13 mouse cellular contexts compared by ENCODE assay signal in genomic region chr14:49348164-49348896, GRCm38 (mm10).
A peak's percentile ranks its signal among the peaks of the same experiment; 100 is the strongest.
DNase-seq lines count a peak whose midpoint lies in the region; ATAC-seq and TF ChIP-seq lines count a peak whose summit lies in the region.
"Had no signal": no experiment of that assay in that cellular context is flagged by ENCODE, and none has a peak within 500 bp of the region (broad histone marks: within the 10 kb centered on the region; RNA-seq: fewer than 3 reads in every experiment).

No protein-coding gene starts in this region.

- dilution Hi-C loops in CH12.LX (cut with MboI; ENCODE audit: extremely low pct_ligation_motif_present, extremely low pct_unique_long_range_greater_than_20kb, low sequenced_read_pairs), result no loop called here

- no peak for TF ChIP-seq EP300 in CH12.LX (IDR thresholded peaks at IDR 0.05; ENCODE audit: low read length)

- TF ChIP-seq RAD21 in CH12.LX (IDR thresholded peaks at IDR 0.05; ENCODE audit: low read depth, low read length), result no peak

- no peaks in the 10 kb centered on the region for H3K79me2 ChIP-seq in CH12.LX (replicated peaks; ENCODE audit: control insufficient read depth, extremely low read depth, insufficient read depth, poor library complexity, severe bottlenecking)

- no peak for TF ChIP-seq CTCF in CH12.LX (conservative IDR thresholded peaks at IDR 0.05 in 1 of 2, IDR thresholded peaks at IDR 0.05 in 1 of 2; ENCODE audit: low read depth in 2 of 2, low read length in 2 of 2)

- 65% methylated on average over 7 of the region's 7 CpGs for WGBS in heart, embryonic 10.5 days
- 62% methylated on average over 7 of the region's 7 CpGs for WGBS in forebrain, embryonic 16.5 days

- H3K27me3 ChIP-seq in heart, embryonic 10.5 days (ENCODE audit: insufficient read depth, poor library complexity, severe bottlenecking), result no peaks in the 10 kb centered on the region
- H3K27me3 ChIP-seq in CH12.LX (replicated peaks), result no peaks in the 10 kb centered on the region
- H3K27me3 ChIP-seq in forebrain, embryonic 16.5 days (replicated peaks; ENCODE audit: control insufficient read depth, insufficient read depth, low read length), result no peaks in the 10 kb centered on the region
- H3K27me3 ChIP-seq: heart, embryonic 15.5 days had no signal

- H3K27ac ChIP-seq in heart, embryonic 10.5 days, result no peak overlapping the region
- H3K27ac ChIP-seq in CH12.LX (ENCODE audit: insufficient read depth, low read depth), result no peak overlapping the region
- no peak overlapping the region for H3K27ac ChIP-seq in forebrain, embryonic 16.5 days (ENCODE audit: low read length)
- H3K27ac ChIP-seq: heart, embryonic 15.5 days; hindbrain, postnatal 0 days had no signal

- H3K9me3 ChIP-seq in heart, embryonic 10.5 days, result no peaks in the 10 kb centered on the region
- no peaks in the 10 kb centered on the region for H3K9me3 ChIP-seq in CH12.LX (replicated peaks; ENCODE audit: low read length)
- no peaks in the 10 kb centered on the region for H3K9me3 ChIP-seq in forebrain, embryonic 16.5 days (ENCODE audit: control insufficient read depth, low read length)
- H3K9me3 ChIP-seq: heart, embryonic 15.5 days had no signal

- peak; percentile 5 for DNase-seq in adrenal gland, adult 2 months
- no peak for DNase-seq in adrenal gland, postnatal 4 days (ENCODE audit: low spot score in 2 of 2)
- DNase-seq in heart, adult 11 months, result peak; percentile 65
- DNase-seq in heart, embryonic 10.5 days (ENCODE audit: low spot score), result no peak
- DNase-seq in CH12.LX (ENCODE audit: extremely low read depth), result no peak
- no peak for DNase-seq in urinary bladder, postnatal 14 days (ENCODE audit: low spot score)
- DNase-seq in urinary bladder, adult 2 months (ENCODE audit: low spot score), result no peak
- DNase-seq: layer of hippocampus, adult 9-11 months had no signal

- ATAC-seq in forebrain, embryonic 16.5 days, result peak; percentile 82
- ATAC-seq: activated CD4-positive, CD25-positive, alpha-beta regulatory T cell, adult 4 months; hindbrain, postnatal 0 days; midbrain, embryonic 16.5 days had no signal

- in situ Hi-C loops in CH12.LX (cut with MboI; ENCODE audit: low pct_ligation_motif_present, low pct_unique_long_range_greater_than_20kb, low sequenced_read_pairs), result loop anchor here (5.0 to 25.0 kb wide), 2 partner anchors 111 to 711 kb away; no protein-coding TSS in a partner anchor

- H3K4me2 ChIP-seq in CH12.LX (ENCODE audit: insufficient read depth, low read depth, poor library complexity, severe bottlenecking), result peak overlapping the region; percentile 71
- H3K4me2 ChIP-seq in forebrain, embryonic 16.5 days (ENCODE audit: low read length), result no peak overlapping the region
- H3K4me2 ChIP-seq: heart, embryonic 15.5 days had no signal

- no peaks in the 10 kb centered on the region for H3K36me3 ChIP-seq in heart, embryonic 10.5 days
- no peaks in the 10 kb centered on the region for H3K36me3 ChIP-seq in CH12.LX (replicated peaks in 1 of 2; ENCODE audit: control insufficient read depth in 1 of 2, insufficient read depth in 1 of 2, low read length in 1 of 2)
- H3K36me3 ChIP-seq in forebrain, embryonic 16.5 days (ENCODE audit: control insufficient read depth, insufficient read depth), result no peaks in the 10 kb centered on the region
- H3K36me3 ChIP-seq: heart, embryonic 15.5 days had no signal

- no peak for TF ChIP-seq POLR2A in CH12.LX (IDR thresholded peaks at IDR 0.05; ENCODE audit: low read depth, low read length)

- no peak overlapping the region for H3K4me3 ChIP-seq in heart, embryonic 10.5 days
- no peak overlapping the region for H3K4me3 ChIP-seq in CH12.LX (replicated peaks in 1 of 3; ENCODE audit: low read depth in 2 of 3, low read length in 2 of 3, poor library complexity in 1 of 3)
- no peak overlapping the region for H3K4me3 ChIP-seq in forebrain, embryonic 16.5 days (replicated peaks; ENCODE audit: low read length)
- H3K4me3 ChIP-seq: heart, embryonic 15.5 days had no signal

- H3K4me1 ChIP-seq in heart, embryonic 10.5 days, result no peaks in the 10 kb centered on the region
- peaks cover 0 to 7% of the 10 kb centered on the region in 2 experiments; a peak in 2 of 4 replicates for H3K4me1 ChIP-seq in CH12.LX (ENCODE audit: control insufficient read depth in 1 of 2, insufficient read depth in 2 of 2)
- no peaks in the 10 kb centered on the region for H3K4me1 ChIP-seq in forebrain, embryonic 16.5 days (replicated peaks; ENCODE audit: control insufficient read depth, insufficient read depth, low read length)
- H3K4me1 ChIP-seq: heart, embryonic 15.5 days had no signal

- H3K9ac ChIP-seq in CH12.LX (ENCODE audit: insufficient read depth, low read depth), result no peak overlapping the region
- H3K9ac ChIP-seq in forebrain, embryonic 16.5 days (replicated peaks; ENCODE audit: low read depth, low read length), result no peak overlapping the region
- H3K9ac ChIP-seq: heart, embryonic 15.5 days had no signal

TF ChIP-seq in CH12.LX, 34 proteins besides CTCF, POLR2A, EP300 and RAD21:
- TF ChIP-seq USF1 (IDR thresholded peaks at IDR 0.05; ENCODE audit: low read depth, low read length) (0 out of 2 replicates have a peak, but pooled peaks have one; percentile 18), NRF1 (IDR thresholded peaks at IDR 0.05; ENCODE audit: low read depth, low read length) (no peak)

Comparison
In these comparisons a context has a peak if more than half of its experiments do, and no peak if none do; other contexts are left out.
1. DNase-seq: peak in adrenal gland, adult 2 months (single experiment) and heart, adult 11 months (single experiment); none in adrenal gland, postnatal 4 days (0 of 2), heart, embryonic 10.5 days (single experiment), CH12.LX (single experiment), urinary bladder, postnatal 14 days (single experiment) and urinary bladder, adult 2 months (single experiment).